Mouse (Mus musculus) layer of hippocampus, adult 2 months (tissue): ENCODE results near the gene Shisal2a. TPM values are rescaled to one million over a fixed set of nuclear protein-coding genes. Genes with fewer than 3 reads are reported as not detected.

ENCODE experiments used
- DNase-seq, 2 experiments: peaks; one replicate each; pipeline ENCODE4 v3.0.0; 2022; ENCODE audit warnings: low spot score in 2 of 2
- H3K27ac ChIP-seq: fragments of 200-600 bp; 2 replicates; pipeline ENCODE4 v1.8.1; 2022
- H3K4me3 ChIP-seq: fragments of 200-600 bp; 2 replicates; pipeline ENCODE4 v1.8.1; 2022; ENCODE audit warnings: mild to moderate bottlenecking
- CTCF ChIP-seq: fragments of 200-600 bp; conservative IDR thresholded peaks from 2 replicates; pipeline ENCODE4 v1.8.1; 2022; ENCODE audit warnings: antibody characterized with exemption, mild to moderate bottlenecking, moderate library complexity
- total RNA-seq, 2 experiments: library from RNA; stranded (reverse); gene quantifications; 2 replicates each; pipeline ENCODE4 v1.2.3; 2021

Gene Shisal2a
- total RNA-seq, 2 experiments from 2014 or later = not detected

DNA sequence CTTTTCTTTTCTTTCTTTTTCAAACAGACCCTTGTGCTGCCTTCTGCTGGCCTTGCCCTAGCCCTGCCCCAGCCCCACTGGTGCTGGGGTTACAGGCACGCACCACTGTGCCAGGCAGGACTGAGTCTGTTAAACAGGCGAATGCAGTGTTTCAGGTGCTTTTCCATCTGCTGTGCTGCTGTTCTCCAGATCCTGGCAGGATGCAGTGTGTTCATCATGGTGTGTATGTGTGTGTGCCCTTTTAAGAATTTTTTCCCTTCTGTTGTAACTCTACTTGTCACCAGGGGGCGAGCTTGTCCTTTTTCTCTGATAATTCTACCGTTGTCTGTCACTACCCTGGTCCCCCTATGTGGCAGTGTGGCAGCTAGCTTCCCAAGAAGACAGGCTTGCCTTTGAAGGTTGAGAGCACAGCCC, 43.9 kb downstream of the Shisal2a start:
- peak overlapping the region; percentile 87 for H3K27ac ChIP-seq

DNA sequence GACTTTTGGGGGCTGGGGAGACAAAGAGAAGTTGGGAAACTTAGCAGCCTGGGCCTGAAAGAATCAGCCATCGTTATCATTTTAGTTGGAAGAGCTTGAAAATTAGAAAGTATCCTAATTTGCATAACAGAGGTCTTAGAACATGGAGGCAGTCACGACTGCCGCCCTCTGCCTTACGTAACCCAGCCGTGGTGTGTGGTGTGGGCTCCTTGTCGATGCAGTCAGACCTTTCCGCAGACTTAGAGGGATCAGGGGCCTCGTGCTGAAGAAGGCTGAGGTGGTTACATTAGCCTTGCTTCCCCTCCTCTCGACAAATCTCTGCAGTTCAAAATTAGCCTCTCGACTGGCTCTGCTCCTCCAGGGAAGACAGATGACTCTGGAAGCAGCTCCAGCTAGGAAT, 44.3 kb downstream of the Shisal2a start:
- Histone ChIP-seq H3K27ac (peak overlapping the region; percentile 87), H3K4me3 (no peak overlapping the region)
- peak in 1 of 2 experiments; percentile 34 for DNase-seq
- no peak for TF ChIP-seq CTCF

More for the DNA sequence above, 43.9 kb downstream of the Shisal2a start:
- H3K4me3 ChIP-seq = no peak overlapping the region
- peak; percentile 87 for TF ChIP-seq CTCF
- DNase-seq = peak; percentile 68

GRCm38 (mm10) chr4:108338321-108338733, 44.8 kb downstream of the Shisal2a start:
- Histone ChIP-seq H3K4me3 (no peak overlapping the region), H3K27ac (peak overlapping the region; percentile 87)
- no peak for TF ChIP-seq CTCF
- DNase-seq = no peak

- no peak overlapping the region for H3K4me3 ChIP-seq
- peak overlapping the region; percentile 87 for H3K27ac ChIP-seq
- no peak for TF ChIP-seq CTCF
- DNase-seq = no peak
These were observed 45.3 kb downstream of the Shisal2a start for GRCm38 (mm10) chr4:108337817-108338216.

DNA sequence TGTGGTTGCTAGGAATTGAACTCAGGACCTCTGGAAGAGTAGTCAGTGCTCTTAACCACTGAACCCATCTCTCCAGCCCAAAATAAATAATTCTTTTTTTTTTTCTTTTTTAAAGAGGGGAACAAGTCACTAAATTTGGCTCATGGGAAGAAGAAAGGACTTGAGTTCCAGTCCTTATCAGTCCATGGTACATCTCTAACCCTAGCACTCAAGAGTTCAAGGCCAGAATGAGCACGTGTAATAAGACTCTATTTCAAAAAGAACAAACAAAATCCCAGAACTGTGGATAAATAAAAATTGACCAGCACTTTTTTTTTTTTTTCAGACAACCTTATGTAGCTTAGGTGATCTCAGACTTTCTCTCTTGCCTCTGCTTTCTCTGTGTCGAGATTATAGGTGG, 46.4 kb downstream of the Shisal2a start:
- TF ChIP-seq CTCF = no peak; the same call in 1 of the 2 replicates
- no peak for DNase-seq
- Histone ChIP-seq H3K27ac (0 out of 2 replicates have a peak overlapping the region, but pooled peaks have one; percentile 87), H3K4me3 (no peak overlapping the region)

DNA sequence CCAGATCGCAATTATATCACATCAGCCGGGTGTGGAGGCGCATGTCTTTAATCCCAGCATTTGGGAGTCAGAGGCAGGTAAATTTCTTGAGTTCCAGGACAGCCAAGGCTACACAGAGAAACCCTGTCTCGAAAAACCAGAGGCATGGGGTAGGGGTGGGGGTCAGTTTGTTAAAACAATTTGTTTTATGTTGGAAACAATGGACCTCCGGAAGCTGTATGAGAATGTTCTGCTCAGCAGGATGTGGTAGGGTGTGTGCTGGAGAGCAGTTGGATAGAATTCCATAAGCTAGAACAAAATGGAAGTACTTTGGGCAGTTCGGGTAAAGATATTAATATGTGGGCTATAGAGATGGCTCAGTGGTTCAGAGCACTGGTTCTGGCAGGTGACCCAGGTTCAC, 47.7 kb downstream of the Shisal2a start:
- no peak for DNase-seq
- Histone ChIP-seq H3K4me3 (no peak overlapping the region), H3K27ac (peak overlapping the region; percentile 36; the same call in 1 of the 2 replicates)
- TF ChIP-seq CTCF = no peak

DNA sequence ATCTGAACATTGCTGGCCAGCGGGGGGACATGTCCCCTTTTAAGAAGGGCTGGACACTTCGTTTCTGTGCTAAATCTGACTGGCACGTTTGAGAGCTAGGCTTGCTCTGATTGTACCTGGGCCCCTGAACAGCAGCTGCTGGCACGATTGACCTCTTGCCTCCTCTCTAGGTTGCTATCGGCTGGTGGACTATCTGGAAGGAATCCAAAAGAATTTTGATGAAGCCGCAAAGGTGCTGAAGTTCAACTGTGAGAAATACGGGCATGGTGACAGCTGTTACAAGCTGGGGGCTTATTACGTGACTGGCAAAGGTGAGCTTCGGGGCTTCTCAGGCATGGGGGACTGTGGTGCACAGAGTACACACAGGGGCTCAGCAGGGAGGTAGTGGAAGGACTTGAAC, 51.1 kb downstream of the Shisal2a start:
- TF ChIP-seq CTCF = no peak
- H3K4me3 ChIP-seq = no peak overlapping the region
- DNase-seq = no peak
- no peak overlapping the region for H3K27ac ChIP-seq

DNA sequence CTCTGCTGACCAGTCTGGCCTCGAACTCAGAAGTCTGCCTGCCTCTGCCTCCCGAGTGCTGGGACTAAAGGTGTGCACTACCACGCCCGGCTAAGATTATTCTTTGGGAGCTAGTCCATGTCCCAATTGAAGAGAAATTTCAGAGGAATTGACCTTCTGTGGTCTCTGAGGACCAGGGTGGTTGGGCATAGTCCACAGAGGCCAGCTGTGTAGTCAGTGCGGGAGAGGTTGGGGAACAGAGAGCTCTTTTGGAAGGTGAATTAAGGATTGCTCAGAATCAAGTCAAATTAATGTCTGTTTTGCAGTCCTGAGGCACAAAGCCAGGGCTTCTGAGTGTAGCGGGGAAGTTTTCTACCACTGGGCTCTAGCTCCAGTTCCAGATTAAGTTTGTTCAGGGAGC, 53.3 kb downstream of the Shisal2a start:
- no peak overlapping the region for H3K27ac ChIP-seq
- H3K4me3 ChIP-seq = no peak overlapping the region
- TF ChIP-seq CTCF = no peak
- no peak for DNase-seq

DNA sequence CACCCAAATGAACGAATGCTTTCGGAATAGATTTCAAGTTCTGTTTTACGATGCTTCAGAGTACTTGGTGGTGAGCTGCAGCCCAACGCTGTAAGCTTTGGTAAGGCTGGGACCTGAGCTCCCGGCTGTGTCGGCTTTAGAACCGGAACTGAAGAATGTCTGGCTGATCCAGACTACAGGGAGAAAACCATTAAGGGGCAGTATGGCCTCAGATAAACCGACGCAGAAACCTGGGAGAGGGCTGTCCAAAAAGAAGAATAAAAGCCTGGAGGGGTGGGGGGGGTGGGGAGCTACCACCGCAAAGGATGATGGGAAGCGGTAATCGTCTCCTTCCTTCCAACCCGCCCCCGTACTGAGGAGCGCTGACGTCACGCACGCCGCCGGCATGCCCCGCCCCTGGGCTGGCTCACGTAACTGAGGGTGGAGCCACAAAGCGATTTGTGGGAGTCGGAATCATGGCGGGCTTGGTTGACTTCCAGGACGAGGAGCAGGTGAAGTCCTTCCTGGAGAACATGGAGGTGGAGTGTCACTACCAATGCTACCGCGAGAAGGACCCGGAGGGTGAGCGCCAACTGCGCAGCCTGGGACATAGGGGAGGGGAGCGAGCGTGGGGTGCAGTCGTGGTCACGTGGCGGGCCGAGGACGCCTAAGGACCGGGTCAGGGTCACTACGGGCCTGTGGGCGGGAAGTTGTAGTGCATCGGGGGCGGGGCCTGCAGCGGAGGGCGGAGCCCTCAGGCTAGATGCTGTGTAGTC, 55.2 kb downstream of the Shisal2a start, which contains the start of gene Coa7:
Gene Coa7 (plus strand): TSS at position 411 of the 755 bp plus-strand sequence.
- TF ChIP-seq CTCF = peak; percentile 36; the same call in 1 of the 2 replicates
- peak within 1 kb of the TSS; percentile 99 for H3K27ac ChIP-seq
- DNase-seq = peak; percentile 95 to 99
- H3K4me3 ChIP-seq = peak within 1 kb of the TSS; percentile 95

DNA sequence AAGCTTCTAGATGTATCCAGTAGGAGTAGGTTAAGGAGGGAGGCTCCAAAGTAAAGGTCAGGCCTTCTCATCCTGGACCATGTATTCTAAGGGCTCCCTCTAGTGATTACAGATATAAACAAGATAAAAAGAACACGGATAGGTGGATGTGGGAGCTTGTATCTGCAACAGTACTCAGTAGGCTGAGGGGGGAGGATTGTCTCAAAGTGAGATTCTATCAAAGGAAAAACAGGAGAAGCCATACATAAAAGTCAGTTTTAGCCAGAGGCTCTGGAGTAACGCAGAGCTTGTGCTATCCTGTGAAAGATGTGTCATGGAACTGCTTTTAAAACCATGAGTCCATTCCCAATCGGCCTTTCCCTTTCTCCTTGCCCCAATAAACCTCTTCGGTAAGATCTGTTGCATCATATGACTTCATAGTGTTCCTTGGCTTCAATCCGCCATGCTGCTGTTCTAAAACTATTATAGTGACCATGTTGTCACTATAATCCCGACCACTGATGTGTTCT, 56.0 kb downstream of the Shisal2a start:
- DNase-seq = peak; percentile 18 to 39
- Histone ChIP-seq H3K4me3 (peak overlapping the region; percentile 95), H3K27ac (peak overlapping the region; percentile 99)
- TF ChIP-seq CTCF = peak; percentile 82

- no peak for DNase-seq
- H3K4me3 ChIP-seq = no peak overlapping the region
- no peak for TF ChIP-seq CTCF
- H3K27ac ChIP-seq = no peak overlapping the region
These were observed 59.6 kb downstream of the Shisal2a start for GRCm38 (mm10) chr4:108323588-108323987.

- Histone ChIP-seq H3K27ac (no peak overlapping the region), H3K4me3 (no peak overlapping the region)
- DNase-seq = no peak
- TF ChIP-seq CTCF = no peak
These were observed 62.3 kb downstream of the Shisal2a start for GRCm38 (mm10) chr4:108320627-108321380.

DNA sequence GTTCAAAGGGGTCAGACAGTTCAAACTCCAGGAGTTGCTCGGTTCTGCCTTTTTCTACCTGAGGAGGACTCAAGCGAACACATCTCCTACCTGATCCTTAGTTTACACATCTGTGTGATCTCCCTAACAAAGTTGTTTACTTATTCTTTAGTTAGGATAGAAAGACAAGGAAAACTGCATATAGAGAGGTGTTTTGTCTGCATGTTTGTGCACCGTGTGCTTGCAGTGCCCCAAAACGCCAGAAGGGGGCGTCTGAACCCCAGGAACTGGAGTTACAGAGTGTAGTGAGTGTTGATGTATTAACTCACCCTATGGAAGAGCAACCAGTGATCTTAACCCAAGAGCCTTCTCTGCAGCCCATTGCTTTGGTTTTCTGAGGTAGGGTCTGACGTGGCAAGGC, 63.4 kb downstream of the Shisal2a start:
- TF ChIP-seq CTCF = peak; percentile 50

More for the DNA sequence above, 63.4 kb downstream of the Shisal2a start:
- Histone ChIP-seq H3K4me3 (no peak overlapping the region), H3K27ac (no peak overlapping the region)
- DNase-seq = no peak
